Mouse (Mus musculus) olfactory bulb, adult 2 months (tissue): ENCODE measurements around the gene Dnah2. TPM values are rescaled to one million over a fixed set of nuclear protein-coding genes. Genes with fewer than 3 reads are reported as not detected.

Experiments
- H3K27ac ChIP-seq: fragments of 200-500 bp; 2 replicates; pipeline ENCODE4 v1.5.1; 2012; ENCODE audit warnings: low read depth, low read length; ENCODE audit not compliant: insufficient read depth
- H3K4me1 ChIP-seq: fragments of 200-500 bp; 2 replicates; pipeline ENCODE4 v1.6.1; 2012; ENCODE audit warnings: low read length; ENCODE audit not compliant: control insufficient read depth, insufficient read depth
- H3K4me3 ChIP-seq: fragments of 200-500 bp; 2 replicates; pipeline ENCODE4 v1.5.1; 2012; ENCODE audit warnings: mild to moderate bottlenecking, low read depth, low read length, moderate library complexity; ENCODE audit not compliant: insufficient read depth
- CTCF ChIP-seq: fragments of 200-500 bp; IDR thresholded peaks from 2 replicates; pipeline ENCODE4 v1.5.1; 2012; ENCODE audit warnings: low read depth, mild to moderate bottlenecking, low read length, moderate library complexity; ENCODE audit not compliant: insufficient read depth
- POLR2A ChIP-seq: fragments of 200-500 bp; IDR thresholded peaks from 2 replicates; pipeline ENCODE4 v1.6.1; 2012; ENCODE audit warnings: mild to moderate bottlenecking, low read depth, low read length, moderate library complexity; ENCODE audit not compliant: insufficient read depth
- WGBS: fragments of 180-500 bp; shearing (Covaris S2); methylation state at CpG from one replicate; pipeline ENCODE4 v1.1.7; 2018; 5-methylcytosine and 5-hydroxymethylcytosine counted together
- polyA plus RNA-seq: library from polyadenylated mRNA; stranded (reverse); fragments of >200 nt; gene quantifications from 2 replicates; pipeline ENCODE4 v1.2.4, GENCODE M21; 2012; ENCODE audit warnings: low replicate concordance; ENCODE audit not compliant: missing spikeins, insufficient read depth, insufficient read length

The Dnah2 gene
- polyA plus RNA-seq, 1 experiment, result not detected

DNA sequence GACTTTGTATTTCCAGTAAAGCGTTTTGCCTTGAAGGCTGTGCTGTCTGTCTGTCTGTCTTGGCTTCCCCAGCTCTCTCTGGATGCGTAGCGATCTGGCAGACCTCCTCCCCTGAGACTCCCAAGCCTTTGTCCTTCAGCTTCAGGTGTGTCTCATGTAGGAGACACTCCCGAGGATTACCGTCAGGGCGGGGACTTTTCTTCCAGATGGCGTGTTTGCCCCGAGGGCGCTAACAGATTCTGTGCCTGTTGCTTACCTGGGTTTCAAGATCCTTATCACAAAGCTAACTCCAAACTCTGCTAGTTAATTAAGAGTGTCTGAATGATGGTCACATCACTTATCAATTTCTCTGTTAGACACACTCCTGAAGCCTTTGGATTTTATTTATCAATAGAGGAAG, 79.6 kb downstream of the Dnah2 start:
- no peak for TF ChIP-seq POLR2A
- no peak for TF ChIP-seq CTCF
- no peak overlapping the region for H3K27ac ChIP-seq
- 91% methylated on average over 9 of the region's 9 CpGs for WGBS
- peaks cover 13% of the 10 kb centered on the region for H3K4me1 ChIP-seq
- no peak overlapping the region for H3K4me3 ChIP-seq

GRCm38 (mm10) chr11:69463996-69464395, 84.9 kb downstream of the Dnah2 start:
- H3K4me3 ChIP-seq, result no peak overlapping the region
- peaks cover 12% of the 10 kb centered on the region for H3K4me1 ChIP-seq
- no peak for TF ChIP-seq CTCF
- no peak for TF ChIP-seq POLR2A
- WGBS, result 58% methylated on average over 7 of the region's 7 CpGs
- H3K27ac ChIP-seq, result peak overlapping the region; percentile 46; the same call in 1 of the 2 replicates

- WGBS, result 66% methylated on average over 5 of the region's 5 CpGs
- no peak overlapping the region for H3K27ac ChIP-seq
- H3K4me3 ChIP-seq, result no peak overlapping the region
- TF ChIP-seq CTCF (no peak), POLR2A (no peak)
- H3K4me1 ChIP-seq, result peaks cover 15% of the 10 kb centered on the region
These were observed 87.3 kb downstream of the Dnah2 start for GRCm38 (mm10) chr11:69461568-69461967.

GRCm38 (mm10) chr11:69459883-69460282, 89.0 kb downstream of the Dnah2 start:
- no peak overlapping the region for H3K4me3 ChIP-seq
- H3K27ac ChIP-seq, result no peak overlapping the region
- TF ChIP-seq CTCF (no peak), POLR2A (no peak)
- 87% methylated on average over 4 of the region's 4 CpGs for WGBS
- peaks cover 13% of the 10 kb centered on the region for H3K4me1 ChIP-seq

DNA sequence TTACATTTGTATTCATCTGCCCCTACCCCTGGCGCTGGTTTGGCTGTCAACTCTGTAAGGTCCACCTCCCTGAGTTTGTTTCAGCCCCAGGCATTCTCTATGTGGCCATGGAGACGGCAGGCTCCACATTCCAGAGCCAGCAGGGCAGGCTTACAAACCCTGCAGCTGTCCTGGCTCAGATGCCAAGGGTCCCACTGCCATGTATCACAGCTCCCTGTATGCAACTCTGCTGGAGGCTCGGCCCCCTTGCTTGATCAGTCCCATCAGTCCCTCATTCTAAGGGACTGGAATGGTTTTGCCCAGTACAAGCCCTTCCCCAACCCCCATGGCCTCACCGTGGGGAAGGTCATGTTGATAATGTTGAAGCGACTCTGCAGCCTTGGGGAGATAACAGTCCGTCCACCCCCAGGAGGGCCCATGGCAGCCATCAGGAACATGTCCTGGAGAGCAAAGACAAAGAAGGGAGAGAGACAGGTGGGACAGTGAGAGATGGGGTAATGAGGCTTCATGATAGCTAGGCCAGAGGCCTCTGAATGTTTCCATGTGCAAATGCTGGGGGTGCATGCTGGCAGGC, 91.8 kb downstream of the Dnah2 start:
- TF ChIP-seq POLR2A, result no peak
- no peak for TF ChIP-seq CTCF
- H3K27ac ChIP-seq, result no peak overlapping the region
- H3K4me1 ChIP-seq, result peaks cover 4% of the 10 kb centered on the region
- WGBS, result 50% methylated on average over 6 of the region's 6 CpGs
- no peak overlapping the region for H3K4me3 ChIP-seq

DNA sequence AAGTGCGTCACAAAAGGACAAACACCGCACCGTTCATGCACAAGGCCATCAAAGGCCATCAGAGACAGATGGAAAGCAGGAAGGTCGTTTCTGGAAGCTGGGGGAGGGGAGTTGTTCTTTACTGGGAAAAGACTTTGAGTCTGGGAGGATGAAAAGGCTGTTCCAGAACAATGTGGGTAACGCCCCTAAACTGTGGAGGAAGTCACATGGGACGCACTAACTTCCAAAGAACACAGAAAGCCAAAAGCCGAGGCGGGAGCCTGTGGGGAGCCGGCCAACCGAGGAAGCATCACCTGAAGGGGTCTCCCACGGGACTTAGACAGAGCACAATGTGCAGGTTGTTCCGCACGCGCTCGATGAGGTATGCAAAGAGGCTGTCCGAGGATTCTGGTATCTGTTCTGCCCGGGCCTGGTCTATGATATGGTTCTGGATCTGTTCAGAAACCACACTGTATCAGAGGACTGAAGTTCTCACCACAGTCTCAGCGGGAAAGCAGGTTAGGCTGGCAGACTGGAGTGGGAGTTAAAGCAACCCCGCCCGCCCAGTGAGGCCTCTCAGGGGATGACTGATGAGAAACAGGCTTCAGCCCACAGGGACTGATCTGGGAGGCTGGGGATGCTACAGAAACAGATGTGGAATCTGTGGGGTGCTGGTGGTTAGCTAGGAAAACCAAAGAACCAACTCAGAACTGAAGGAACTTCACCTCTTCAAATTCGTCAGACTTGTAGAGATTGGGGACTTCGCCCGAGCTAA, 96.6 kb downstream of the Dnah2 start:
- 64% methylated on average over 23 of the region's 23 CpGs for WGBS
- Histone ChIP-seq H3K4me1 (peaks cover 4% of the 10 kb centered on the region), H3K27ac (no peak overlapping the region), H3K4me3 (no peak overlapping the region)
- no peak for TF ChIP-seq CTCF
- no peak for TF ChIP-seq POLR2A

DNA sequence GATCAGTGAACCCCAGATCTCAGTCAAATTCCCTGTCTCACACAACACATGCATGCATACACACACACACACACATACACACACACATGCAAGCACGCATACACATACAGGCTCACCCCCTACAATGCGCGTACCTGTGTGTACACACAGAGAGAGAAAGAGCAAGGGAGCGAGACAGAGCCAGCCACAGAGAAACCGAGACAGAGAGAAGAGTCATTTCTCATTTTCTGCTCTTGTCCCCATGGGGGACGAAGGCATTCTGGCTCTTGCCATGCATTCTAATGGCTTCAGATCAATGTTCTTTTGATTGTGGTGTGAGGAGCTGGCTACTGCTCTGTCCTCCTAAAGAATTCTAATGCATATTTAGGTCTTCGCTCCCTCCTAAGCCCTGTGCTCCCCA, 101.6 kb downstream of the Dnah2 start:
- no peak for TF ChIP-seq POLR2A
- no peak for TF ChIP-seq CTCF
- Histone ChIP-seq H3K4me1 (peaks cover 5% of the 10 kb centered on the region; the same call in 1 of the 2 replicates), H3K4me3 (no peak overlapping the region), H3K27ac (no peak overlapping the region)
- WGBS, result 86% methylated on average over 7 of the region's 7 CpGs

GRCm38 (mm10) chr11:69443328-69443727, 105.6 kb downstream of the Dnah2 start:
- WGBS, result 54% methylated on average over 5 of the region's 5 CpGs
- H3K27ac ChIP-seq, result no peak overlapping the region
- TF ChIP-seq POLR2A, result no peak
- no peak for TF ChIP-seq CTCF
- H3K4me3 ChIP-seq, result no peak overlapping the region
- peaks cover 5% of the 10 kb centered on the region; the same call in 1 of the 2 replicates for H3K4me1 ChIP-seq

GRCm38 (mm10) chr11:69437291-69437690, 111.6 kb downstream of the Dnah2 start:
- TF ChIP-seq CTCF (no peak), POLR2A (no peak)
- 75% methylated on average over 3 of the region's 3 CpGs for WGBS
- H3K4me3 ChIP-seq, result no peak overlapping the region
- H3K27ac ChIP-seq, result no peak overlapping the region
- peaks cover under 1% of the 10 kb centered on the region for H3K4me1 ChIP-seq

- TF ChIP-seq CTCF, result no peak
- Histone ChIP-seq H3K4me3 (no peak overlapping the region), H3K4me1 (peaks cover 2% of the 10 kb centered on the region), H3K27ac (no peak overlapping the region)
- WGBS, result 79% methylated on average over 6 of the region's 6 CpGs
These were observed 115.7 kb downstream of the Dnah2 start for GRCm38 (mm10) chr11:69433189-69433588.
